Mouse (Mus musculus) lung, embryonic 14.5 days (tissue): ENCODE results near the gene Slc6a11. TPM values are rescaled to one million over a fixed set of nuclear protein-coding genes. Genes with fewer than 3 reads are reported as not detected.

Source experiments
- ATAC-seq: fragments of 200-750 bp; cut with Nextera tagmentation; 2 replicates; pipeline ENCODE4 v1.8.0; 2017; ENCODE audit warnings: mild to moderate bottlenecking, moderate TSS enrichment, moderate library complexity; ENCODE audit not compliant: insufficient read depth
- DNase-seq: peaks from one replicate; pipeline ENCODE4 v3.0.0-alpha.2; 2015
- H3K27ac ChIP-seq: fragments of 300-500 bp; sonication (generic); 2 replicates; pipeline ENCODE4 v1.5.1; 2014; ENCODE audit warnings: low read depth, mild to moderate bottlenecking, moderate library complexity
- H3K27me3 ChIP-seq: fragments of 300-500 bp; sonication (generic); 2 replicates; pipeline ENCODE4 v1.6.1; 2014; ENCODE audit warnings: low read length, control low read depth; ENCODE audit not compliant: insufficient read depth
- H3K36me3 ChIP-seq: fragments of 300-500 bp; sonication (generic); 2 replicates; pipeline ENCODE4 v1.6.1; 2014; ENCODE audit warnings: control low read depth; ENCODE audit not compliant: insufficient read depth
- H3K4me1 ChIP-seq: fragments of 300-500 bp; sonication (generic); 2 replicates; pipeline ENCODE4 v1.6.1; 2014; ENCODE audit warnings: antibody characterized with exemption, control low read depth; ENCODE audit not compliant: insufficient read depth
- H3K4me2 ChIP-seq: fragments of 300-500 bp; sonication (generic); 2 replicates; pipeline ENCODE4 v1.6.1; 2014; ENCODE audit warnings: mild to moderate bottlenecking
- H3K4me3 ChIP-seq: fragments of 300-500 bp; sonication (generic); 2 replicates; pipeline ENCODE4 v1.5.1; 2014; ENCODE audit warnings: low read depth, low read length
- H3K9ac ChIP-seq: fragments of 300-500 bp; sonication (generic); 2 replicates; pipeline ENCODE4 v1.6.1; 2014
- H3K9me3 ChIP-seq: fragments of 300-500 bp; sonication (generic); 2 replicates; pipeline ENCODE4 v1.6.1; 2016; ENCODE audit warnings: low read depth, low read length, control low read depth
- CTCF ChIP-seq: IDR thresholded peaks from 2 replicates; pipeline ENCODE4 v1.5.1; 2016; ENCODE audit warnings: antibody characterized with exemption, low read depth
- WGBS: fragments of 180-500 bp; shearing (Covaris S2); extraction: QIAGEN DNeasy Blood & Tissue Kit; methylation state at CpG from one replicate; pipeline ENCODE4 v1.1.7; 2014; 5-methylcytosine and 5-hydroxymethylcytosine counted together
- polyA plus RNA-seq: library from polyadenylated mRNA; unstranded; fragments of >200 nt; fragmentation: Nextera tagmentation; extraction: Ambion mirVana; gene quantifications from 2 replicates; pipeline ENCODE4 v1.2.1, GENCODE M21; 2014

Gene Slc6a11
- polyA plus RNA-seq, 1 experiment from 2014 or later: 0.07 TPM

- no peaks in the 10 kb centered on the region for H3K9me3 ChIP-seq
- no peak overlapping the region for H3K4me3 ChIP-seq
- H3K4me2 ChIP-seq: no peak overlapping the region
- no peaks in the 10 kb centered on the region for H3K36me3 ChIP-seq
- H3K9ac ChIP-seq: no peak overlapping the region
- WGBS: 71% methylated on average over 11 of the region's 11 CpGs
- no peak for ATAC-seq
- no peaks in the 10 kb centered on the region for H3K27me3 ChIP-seq
- H3K27ac ChIP-seq: no peak overlapping the region
- H3K4me1 ChIP-seq: no peaks in the 10 kb centered on the region
- DNase-seq: no peak
- no peak for TF ChIP-seq CTCF
Measured at GRCm38 (mm10) chr6:114245665-114246064, 114.6 kb downstream of the Slc6a11 start.

- H3K36me3 ChIP-seq: no peaks in the 10 kb centered on the region
- peak; percentile 96 for TF ChIP-seq CTCF
- H3K4me1 ChIP-seq: no peaks in the 10 kb centered on the region
- H3K4me3 ChIP-seq: no peak overlapping the region
- ATAC-seq (peak; percentile 44; the same call in 1 of the 2 replicates), DNase-seq (peak; percentile 84)
- no peak overlapping the region for H3K4me2 ChIP-seq
- 6% methylated on average over 5 of the region's 5 CpGs for WGBS
- H3K27me3 ChIP-seq: no peaks in the 10 kb centered on the region
- no peak overlapping the region for H3K27ac ChIP-seq
- H3K9ac ChIP-seq: no peak overlapping the region
- no peaks in the 10 kb centered on the region for H3K9me3 ChIP-seq
Measured at GRCm38 (mm10) chr6:114250311-114250710, 119.3 kb downstream of the Slc6a11 start.

GRCm38 (mm10) chr6:114254927-114255326 lies 123.9 kb downstream of the Slc6a11 start:
- H3K4me3 ChIP-seq: no peak overlapping the region
- H3K36me3 ChIP-seq: no peaks in the 10 kb centered on the region
- H3K9me3 ChIP-seq: no peaks in the 10 kb centered on the region
- no peak overlapping the region for H3K9ac ChIP-seq
- WGBS: 69% methylated on average over 14 of the region's 14 CpGs
- H3K4me1 ChIP-seq: no peaks in the 10 kb centered on the region
- no peak for ATAC-seq
- no peak overlapping the region for H3K4me2 ChIP-seq
- no peaks in the 10 kb centered on the region for H3K27me3 ChIP-seq
- no peak for DNase-seq
- no peak for TF ChIP-seq CTCF
- H3K27ac ChIP-seq: no peak overlapping the region

DNA sequence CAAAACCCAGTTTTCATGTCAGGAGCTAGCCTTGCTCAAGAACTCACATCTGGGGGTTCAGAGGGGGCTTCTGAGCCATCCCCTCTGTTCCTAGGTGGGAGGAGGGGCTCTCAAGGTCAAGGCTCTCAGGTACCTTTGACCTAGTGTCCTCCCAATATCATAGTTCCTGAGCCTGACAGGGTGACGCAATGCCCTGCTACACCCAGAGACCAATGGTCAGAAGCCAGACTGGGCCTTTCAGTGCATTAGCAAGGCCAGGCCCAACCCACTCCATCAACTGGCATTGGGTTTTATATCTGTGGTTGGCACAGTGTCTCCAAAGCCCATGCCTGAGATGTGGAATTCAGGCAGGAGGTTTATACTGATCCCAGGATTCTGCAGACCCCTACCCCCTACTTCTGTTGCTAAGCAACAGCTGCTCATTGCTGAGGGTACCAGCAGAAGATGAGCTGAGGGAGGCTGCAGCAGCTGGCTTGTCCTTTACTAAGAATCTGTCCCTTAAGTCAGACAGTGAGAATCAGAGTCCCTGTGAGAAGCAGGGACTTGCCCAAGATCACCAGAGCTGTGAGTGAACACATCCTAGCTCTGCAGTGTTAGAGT lies 126.8 kb downstream of the Slc6a11 start:
- ATAC-seq: no peak
- no peak for TF ChIP-seq CTCF
- no peak for DNase-seq
- Histone ChIP-seq H3K4me3 (no peak overlapping the region), H3K27me3 (no peaks in the 10 kb centered on the region), H3K4me2 (no peak overlapping the region), H3K9me3 (no peaks in the 10 kb centered on the region), H3K4me1 (no peaks in the 10 kb centered on the region), H3K9ac (no peak overlapping the region), H3K36me3 (no peaks in the 10 kb centered on the region), H3K27ac (no peak overlapping the region)
- 68% methylated on average over 1 of the region's 1 CpGs for WGBS

GRCm38 (mm10) chr6:114258661-114259193 lies 127.7 kb downstream of the Slc6a11 start:
- no peak overlapping the region for H3K4me2 ChIP-seq
- no peaks in the 10 kb centered on the region for H3K9me3 ChIP-seq
- DNase-seq: no peak
- no peak for TF ChIP-seq CTCF
- H3K4me3 ChIP-seq: no peak overlapping the region
- no peaks in the 10 kb centered on the region for H3K27me3 ChIP-seq
- no peak overlapping the region for H3K9ac ChIP-seq
- whole genome bisulfite sequencing: 49% methylated on average over 3 of the region's 3 CpGs
- no peaks in the 10 kb centered on the region for H3K4me1 ChIP-seq
- no peak for ATAC-seq
- no peaks in the 10 kb centered on the region for H3K36me3 ChIP-seq
- no peak overlapping the region for H3K27ac ChIP-seq

DNA sequence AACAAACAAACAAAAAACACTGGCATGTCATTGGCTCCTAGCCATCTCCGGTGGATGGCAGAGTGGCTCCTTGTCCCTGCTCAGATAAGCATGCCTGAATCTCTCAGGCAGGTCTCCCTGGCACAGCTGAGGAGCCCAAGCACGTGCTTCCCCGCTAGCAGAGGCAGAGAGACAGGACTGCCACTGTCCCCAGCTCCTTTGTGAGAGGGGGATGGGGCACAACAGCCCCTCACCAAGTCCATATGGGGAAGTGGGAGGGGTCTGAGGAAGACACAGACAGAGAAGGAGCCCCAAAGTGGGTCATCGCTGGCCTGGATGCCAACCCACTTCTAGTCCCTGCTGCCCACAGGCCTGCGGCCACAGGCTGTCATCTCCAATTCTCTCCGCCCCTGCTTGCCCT lies 130.6 kb downstream of the Slc6a11 start:
- TF ChIP-seq CTCF: no peak
- no peak overlapping the region for H3K4me3 ChIP-seq
- DNase-seq: no peak
- 62% methylated on average over 6 of the region's 6 CpGs for WGBS
- no peaks in the 10 kb centered on the region for H3K36me3 ChIP-seq
- no peak overlapping the region for H3K27ac ChIP-seq
- no peaks in the 10 kb centered on the region for H3K27me3 ChIP-seq
- no peaks in the 10 kb centered on the region for H3K4me1 ChIP-seq
- no peak overlapping the region for H3K4me2 ChIP-seq
- no peak overlapping the region for H3K9ac ChIP-seq
- no peak for ATAC-seq
- H3K9me3 ChIP-seq: no peaks in the 10 kb centered on the region

GRCm38 (mm10) chr6:114264010-114264409 lies 133.0 kb downstream of the Slc6a11 start:
- no peaks in the 10 kb centered on the region for H3K27me3 ChIP-seq
- no peak for ATAC-seq
- WGBS: 61% methylated on average over 3 of the region's 3 CpGs
- DNase-seq: no peak
- no peak overlapping the region for H3K9ac ChIP-seq
- no peaks in the 10 kb centered on the region for H3K36me3 ChIP-seq
- H3K27ac ChIP-seq: no peak overlapping the region
- no peaks in the 10 kb centered on the region for H3K4me1 ChIP-seq
- no peaks in the 10 kb centered on the region for H3K9me3 ChIP-seq
- no peak for TF ChIP-seq CTCF
- no peak overlapping the region for H3K4me2 ChIP-seq
- H3K4me3 ChIP-seq: no peak overlapping the region
